Mouse (Mus musculus) lung, embryonic 16.5 days (tissue): ENCODE results near the gene Hcls1. TPM values are rescaled to one million over a fixed set of nuclear protein-coding genes. Genes with fewer than 3 reads are reported as not detected.
A peak's percentile ranks its signal among the peaks of the same experiment; 100 is the strongest.

ENCODE experiments used
- ATAC-seq: fragments of 200-750 bp; cut with Nextera tagmentation; 2 replicates; pipeline ENCODE4 v1.8.0; 2017; ENCODE audit warnings: low read depth, mild to moderate bottlenecking, moderate library complexity
- H3K27ac ChIP-seq: fragments of 300-500 bp; sonication (generic); 2 replicates; pipeline ENCODE4 v1.5.1; 2014; ENCODE audit warnings: mild to moderate bottlenecking, control low read depth, low read length
- H3K27me3 ChIP-seq: fragments of 300-500 bp; sonication (generic); 2 replicates; pipeline ENCODE4 v1.6.1; 2014; ENCODE audit warnings: low read depth, low read length, mixed read lengths; ENCODE audit not compliant: control insufficient read depth, insufficient read depth
- H3K36me3 ChIP-seq: fragments of 300-500 bp; sonication (generic); 2 replicates; pipeline ENCODE4 v1.6.1; 2014; ENCODE audit warnings: low read length; ENCODE audit not compliant: control insufficient read depth, insufficient read depth
- H3K4me1 ChIP-seq: fragments of 300-500 bp; sonication (generic); replicated peaks from 2 replicates; pipeline ENCODE4 v1.6.1; 2014; ENCODE audit warnings: low read length, mixed read lengths; ENCODE audit not compliant: control insufficient read depth, insufficient read depth
- H3K4me2 ChIP-seq: fragments of 300-500 bp; sonication (generic); 2 replicates; pipeline ENCODE4 v1.6.1; 2014; ENCODE audit warnings: low read depth, low read length, control low read depth
- H3K4me3 ChIP-seq: fragments of 300-500 bp; sonication (generic); 2 replicates; pipeline ENCODE4 v1.5.1; 2014; ENCODE audit warnings: mild to moderate bottlenecking, low read length, control low read depth
- H3K9ac ChIP-seq: fragments of 300-500 bp; sonication (generic); 2 replicates; pipeline ENCODE4 v1.6.1; 2014; ENCODE audit warnings: low read length, control low read depth
- H3K9me3 ChIP-seq: fragments of 300-500 bp; sonication (generic); 2 replicates; pipeline ENCODE4 v1.6.1; 2016; ENCODE audit warnings: low read length; ENCODE audit not compliant: control insufficient read depth
- WGBS: fragments of 180-500 bp; shearing (Covaris S2); extraction: QIAGEN DNeasy Blood & Tissue Kit; methylation state at CpG from one replicate; pipeline ENCODE4 v1.1.7; 2014; 5-methylcytosine and 5-hydroxymethylcytosine counted together
- polyA plus RNA-seq: library from polyadenylated mRNA; unstranded; fragments of >200 nt; fragmentation: Nextera tagmentation; extraction: Ambion mirVana; gene quantifications from 2 replicates; pipeline ENCODE4 v1.2.1, GENCODE M21; 2015

Hcls1 gene
- polyA plus RNA-seq, 1 experiment from 2014 or later = 7.0 TPM

- Histone ChIP-seq H3K4me2 (no peak overlapping the region), H3K9ac (no peak overlapping the region), H3K36me3 (peaks cover 9% of the 10 kb centered on the region), H3K4me3 (no peak overlapping the region), H3K4me1 (no peaks in the 10 kb centered on the region; the same call in 1 of the 2 replicates), H3K27ac (no peak overlapping the region), H3K27me3 (no peaks in the 10 kb centered on the region), H3K9me3 (no peaks in the 10 kb centered on the region)
- WGBS = 37% methylated on average over 6 of the region's 6 CpGs
- peak; percentile 52 for ATAC-seq
Observed at GRCm38 (mm10) chr16:36934131-36934840, 497 bp upstream of the Hcls1 start.

GRCm38 (mm10) chr16:36935814-36936213, 1.0 kb downstream of the Hcls1 start:
- Histone ChIP-seq H3K4me1 (no peaks in the 10 kb centered on the region; the same call in 1 of the 2 replicates), H3K9me3 (no peaks in the 10 kb centered on the region), H3K4me2 (no peak overlapping the region), H3K9ac (no peak overlapping the region), H3K36me3 (peaks cover 5% of the 10 kb centered on the region; the same call in 1 of the 2 replicates), H3K4me3 (no peak overlapping the region), H3K27me3 (no peaks in the 10 kb centered on the region), H3K27ac (no peak overlapping the region)
- 80% methylated on average over 3 of the region's 3 CpGs for WGBS
- no peak for ATAC-seq

GRCm38 (mm10) chr16:36941137-36941727, 6.4 kb downstream of the Hcls1 start:
- no peak overlapping the region for H3K9ac ChIP-seq
- no peak overlapping the region for H3K4me2 ChIP-seq
- WGBS = 51% methylated on average over 6 of the region's 6 CpGs
- no peak for ATAC-seq
- H3K9me3 ChIP-seq = no peaks in the 10 kb centered on the region
- H3K27me3 ChIP-seq = no peaks in the 10 kb centered on the region
- no peak overlapping the region for H3K4me3 ChIP-seq
- no peak overlapping the region for H3K27ac ChIP-seq
- no peaks in the 10 kb centered on the region for H3K4me1 ChIP-seq
- H3K36me3 ChIP-seq = no peaks in the 10 kb centered on the region

- Histone ChIP-seq H3K4me1 (no peaks in the 10 kb centered on the region), H3K9ac (no peak overlapping the region), H3K27me3 (no peaks in the 10 kb centered on the region), H3K4me3 (no peak overlapping the region), H3K4me2 (no peak overlapping the region), H3K27ac (no peak overlapping the region), H3K9me3 (no peaks in the 10 kb centered on the region), H3K36me3 (no peaks in the 10 kb centered on the region)
- WGBS = 65% methylated on average over 4 of the region's 4 CpGs
- no peak for ATAC-seq
Observed at GRCm38 (mm10) chr16:36941895-36942294, 7.1 kb downstream of the Hcls1 start.

GRCm38 (mm10) chr16:36943591-36943990, 8.8 kb downstream of the Hcls1 start:
- ATAC-seq = no peak
- H3K27me3 ChIP-seq = no peaks in the 10 kb centered on the region
- no peaks in the 10 kb centered on the region for H3K36me3 ChIP-seq
- no peak overlapping the region for H3K27ac ChIP-seq
- no peak overlapping the region for H3K4me2 ChIP-seq
- no peaks in the 10 kb centered on the region for H3K9me3 ChIP-seq
- H3K9ac ChIP-seq = no peak overlapping the region
- no peaks in the 10 kb centered on the region for H3K4me1 ChIP-seq
- 91% methylated on average over 3 of the region's 3 CpGs for WGBS
- H3K4me3 ChIP-seq = no peak overlapping the region

- Histone ChIP-seq H3K4me3 (no peak overlapping the region), H3K27ac (no peak overlapping the region), H3K36me3 (no peaks in the 10 kb centered on the region), H3K4me1 (no peaks in the 10 kb centered on the region), H3K4me2 (no peak overlapping the region), H3K27me3 (no peaks in the 10 kb centered on the region), H3K9ac (no peak overlapping the region), H3K9me3 (no peaks in the 10 kb centered on the region)
- ATAC-seq = no peak
- WGBS = 63% methylated on average over 12 of the region's 12 CpGs
Observed at GRCm38 (mm10) chr16:36944895-36945424, 10.2 kb downstream of the Hcls1 start.

- Histone ChIP-seq H3K36me3 (no peaks in the 10 kb centered on the region), H3K4me1 (no peaks in the 10 kb centered on the region), H3K9ac (no peak overlapping the region), H3K4me2 (no peak overlapping the region), H3K4me3 (no peak overlapping the region), H3K9me3 (no peaks in the 10 kb centered on the region), H3K27ac (no peak overlapping the region), H3K27me3 (no peaks in the 10 kb centered on the region)
- 75% methylated on average over 8 of the region's 8 CpGs for WGBS
- no peak for ATAC-seq
Observed at GRCm38 (mm10) chr16:36946459-36947159, 11.8 kb downstream of the Hcls1 start.

GRCm38 (mm10) chr16:36947646-36948197, 12.9 kb downstream of the Hcls1 start:
- H3K27me3 ChIP-seq = no peaks in the 10 kb centered on the region
- ATAC-seq = no peak
- no peaks in the 10 kb centered on the region for H3K9me3 ChIP-seq
- no peak overlapping the region for H3K9ac ChIP-seq
- H3K27ac ChIP-seq = no peak overlapping the region
- no peak overlapping the region for H3K4me3 ChIP-seq
- no peak overlapping the region for H3K4me2 ChIP-seq
- H3K36me3 ChIP-seq = no peaks in the 10 kb centered on the region
- 44% methylated on average over 4 of the region's 4 CpGs for WGBS
- no peaks in the 10 kb centered on the region for H3K4me1 ChIP-seq
